Mouse (Mus musculus) Muller cell, postnatal 12 days (primary cell): ENCODE data around the gene Kdm4b.

Experiments
- DNase-seq: peaks from one replicate; pipeline ENCODE4 v3.0.0-alpha.2; 2015; ENCODE audit errors: inconsistent ontology term

The Kdm4b gene

GRCm38 (mm10) chr17:56384903-56385302 is 59.0 kb downstream of the Kdm4b start:
- DNase-seq = no peak

GRCm38 (mm10) chr17:56387612-56388011 is 61.8 kb downstream of the Kdm4b start:
- no peak for DNase-seq

DNA sequence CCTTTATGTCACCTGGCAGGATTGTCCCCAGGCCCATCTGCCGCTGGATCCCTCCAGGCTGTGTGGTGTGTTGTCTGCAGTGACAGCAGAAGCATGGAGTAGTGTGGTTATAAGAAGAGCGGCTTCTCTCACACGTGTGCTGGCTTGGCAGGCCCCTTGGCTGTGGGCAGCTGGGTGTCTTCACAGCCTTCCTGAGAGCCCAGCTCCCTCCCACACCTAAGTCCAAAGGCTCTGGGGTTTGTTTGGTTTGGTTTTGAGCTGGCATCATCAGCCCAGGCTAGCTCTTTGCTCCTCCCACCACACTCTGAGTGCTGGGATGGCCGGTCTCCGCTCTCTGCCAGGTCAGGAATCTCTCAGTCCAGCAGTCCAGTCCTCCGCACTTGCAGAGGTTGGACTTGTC is 67.4 kb downstream of the Kdm4b start:
- DNase-seq = no peak

DNA sequence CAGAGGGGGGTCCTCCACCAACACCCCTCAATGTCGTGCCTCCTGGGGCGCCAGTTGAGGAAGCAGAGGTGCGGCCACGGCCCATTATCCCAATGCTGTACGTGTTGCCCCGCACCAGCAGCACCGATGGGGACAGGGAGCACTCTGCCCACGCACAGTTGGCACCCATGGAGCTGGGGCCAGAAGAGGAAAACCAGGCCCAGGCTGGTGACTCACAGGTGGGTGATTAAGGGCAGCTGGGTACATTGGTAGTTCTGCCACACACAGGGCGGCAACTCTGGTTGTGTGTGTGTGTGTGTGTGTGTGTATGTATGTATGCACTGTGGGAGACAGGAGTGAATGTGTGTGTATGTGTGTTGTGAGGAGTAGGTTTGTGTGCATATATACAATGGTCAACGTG is 68.0 kb downstream of the Kdm4b start:
- no peak for DNase-seq

- no peak for DNase-seq
These were observed 70.2 kb downstream of the Kdm4b start for GRCm38 (mm10) chr17:56396051-56396450.

- no peak for DNase-seq
These were observed 74.4 kb downstream of the Kdm4b start for GRCm38 (mm10) chr17:56400221-56400620.

GRCm38 (mm10) chr17:56401051-56401521 is 75.2 kb downstream of the Kdm4b start:
- DNase-seq = no peak

DNA sequence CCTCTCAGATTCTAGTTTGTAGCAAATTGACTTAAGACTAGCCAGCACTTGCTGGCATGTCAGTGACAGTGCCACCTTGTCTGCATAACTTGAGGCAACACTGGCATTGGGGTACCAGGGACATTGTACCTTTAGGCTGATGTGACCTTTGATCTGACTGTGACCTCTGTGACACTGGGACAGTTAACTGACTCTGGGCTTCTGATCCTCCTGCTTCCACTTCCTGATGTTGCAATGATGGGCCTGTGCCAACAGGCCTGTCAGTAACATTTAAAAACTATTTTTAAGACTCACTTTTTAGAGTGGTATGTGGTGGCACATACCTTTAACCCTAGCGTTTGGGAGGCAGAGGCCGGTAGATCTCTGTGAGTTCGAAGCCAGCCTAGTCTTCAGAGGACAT is 79.5 kb downstream of the Kdm4b start:
- no peak for DNase-seq

GRCm38 (mm10) chr17:56405856-56406840 is 80.3 kb downstream of the Kdm4b start:
- no peak for DNase-seq

DNA sequence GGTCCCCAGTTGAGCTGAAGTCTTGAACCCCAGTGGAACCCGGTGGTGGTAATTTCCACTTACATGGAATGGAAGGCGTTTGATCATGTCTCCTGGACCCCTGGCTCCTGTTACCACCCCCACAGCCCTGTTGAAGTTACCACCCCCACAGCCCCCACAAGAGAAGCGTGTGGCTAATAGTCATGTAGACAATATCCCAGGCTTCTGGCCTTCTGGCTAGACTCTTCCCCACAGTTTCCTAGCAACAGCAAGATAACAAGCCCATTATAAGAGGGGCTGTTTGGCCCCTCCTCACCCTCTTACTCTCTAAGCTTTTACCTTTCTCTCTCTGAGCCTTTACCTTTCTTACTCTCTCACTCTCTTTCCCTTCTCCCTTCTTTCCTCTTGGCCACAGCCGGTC is 81.0 kb downstream of the Kdm4b start:
- DNase-seq = no peak

DNA sequence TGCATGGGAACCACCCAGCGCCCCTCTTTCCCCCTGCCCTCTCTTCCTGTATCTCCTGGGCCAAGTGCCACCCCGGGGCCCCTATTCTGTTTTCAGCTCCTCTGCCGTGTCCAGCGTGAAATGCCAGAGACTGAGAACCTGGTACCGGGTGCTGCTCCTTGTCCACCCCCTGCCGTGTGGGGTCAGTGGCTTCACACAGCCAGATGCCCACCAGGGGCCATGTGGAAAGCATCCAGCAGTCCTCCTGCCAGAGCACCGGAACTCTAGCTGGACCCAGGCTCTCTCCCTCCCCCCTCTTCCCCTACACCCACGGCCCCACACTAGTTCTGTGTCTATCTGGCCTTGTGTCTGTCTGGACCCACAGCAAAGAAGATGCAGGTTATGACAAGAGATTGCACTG is 81.5 kb downstream of the Kdm4b start:
- no peak for DNase-seq

GRCm38 (mm10) chr17:56408965-56409625 is 83.2 kb downstream of the Kdm4b start:
- no peak for DNase-seq

DNA sequence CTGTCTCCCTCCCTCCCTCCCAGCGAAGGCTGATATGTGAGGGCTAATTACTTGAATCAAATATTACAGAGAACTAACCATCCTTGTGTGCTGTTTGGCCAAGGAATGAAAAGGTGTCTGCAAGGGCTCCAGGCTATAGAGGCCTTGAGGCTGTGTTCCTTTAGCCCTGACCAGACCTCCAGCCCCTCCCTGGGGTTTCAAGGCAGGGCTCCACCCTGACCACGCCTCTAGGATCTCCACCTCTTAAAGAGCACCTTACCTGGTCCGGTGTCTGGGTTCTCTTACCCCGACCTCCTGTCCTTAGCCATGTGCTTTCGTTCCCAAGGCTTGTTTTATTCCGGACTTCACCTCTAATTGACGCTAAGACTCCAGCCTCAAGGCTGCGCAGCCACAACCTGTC is 83.9 kb downstream of the Kdm4b start:
- DNase-seq = no peak

DNA sequence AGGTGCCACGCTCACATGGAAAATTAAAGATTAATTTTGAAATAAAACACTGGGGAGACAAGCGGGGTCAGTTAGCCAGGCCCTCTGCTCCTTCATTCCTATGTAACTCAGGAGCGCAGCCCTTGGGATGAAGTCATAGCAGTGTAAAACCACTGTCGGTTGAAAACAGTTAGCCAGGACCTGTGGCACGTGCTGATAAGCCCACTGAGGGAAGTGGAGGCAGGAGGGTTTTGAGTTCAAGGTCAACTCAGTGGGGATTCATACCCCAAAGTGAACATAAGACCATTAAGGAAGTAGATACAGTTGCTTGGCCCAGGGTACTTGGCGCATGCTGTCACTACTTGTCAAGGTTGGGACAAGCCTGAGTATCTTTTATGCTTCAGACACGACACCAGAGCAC is 85.6 kb downstream of the Kdm4b start:
- DNase-seq = no peak

- DNase-seq = no peak
These were observed 87.3 kb downstream of the Kdm4b start for GRCm38 (mm10) chr17:56413113-56413512.

DNA sequence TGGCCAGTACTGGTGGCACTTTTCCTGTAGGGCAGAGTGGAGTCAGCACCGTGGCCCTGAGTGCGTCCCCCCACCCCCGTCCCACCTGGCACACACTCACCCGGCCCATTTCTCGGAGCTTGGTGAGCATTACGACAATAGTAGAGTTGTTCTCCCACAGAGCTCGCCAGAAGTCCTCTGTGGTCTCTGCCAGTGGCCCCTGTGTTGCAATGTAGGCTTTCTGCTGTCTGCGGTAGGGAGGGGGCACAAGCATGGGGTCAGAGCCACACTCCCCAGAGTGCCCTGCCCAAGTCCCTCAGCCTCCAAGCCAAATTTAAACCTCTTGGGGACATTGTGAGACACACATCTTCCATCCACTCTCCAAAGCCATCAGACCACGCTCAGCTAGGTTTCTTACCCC is 88.9 kb downstream of the Kdm4b start:
- DNase-seq = no peak

DNA sequence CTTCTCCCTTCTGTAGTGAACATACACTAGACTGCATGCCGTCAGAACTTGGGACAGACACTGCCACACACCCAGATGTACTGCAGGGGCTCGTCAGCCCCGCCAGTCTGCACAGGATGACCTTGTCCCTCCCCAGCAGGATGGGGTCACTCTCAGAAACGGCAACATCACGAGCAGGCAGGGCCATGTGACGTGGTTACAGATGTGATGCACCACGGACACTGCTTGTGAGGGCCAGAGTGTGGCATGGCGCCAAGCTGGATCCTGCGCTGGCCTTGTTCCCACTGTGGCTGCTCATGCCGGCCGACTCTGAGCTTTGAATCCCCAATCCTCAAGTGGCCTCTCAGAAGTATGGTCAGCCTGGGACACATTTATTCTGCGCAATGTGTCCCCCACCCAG is 92.4 kb downstream of the Kdm4b start:
- DNase-seq = no peak

DNA sequence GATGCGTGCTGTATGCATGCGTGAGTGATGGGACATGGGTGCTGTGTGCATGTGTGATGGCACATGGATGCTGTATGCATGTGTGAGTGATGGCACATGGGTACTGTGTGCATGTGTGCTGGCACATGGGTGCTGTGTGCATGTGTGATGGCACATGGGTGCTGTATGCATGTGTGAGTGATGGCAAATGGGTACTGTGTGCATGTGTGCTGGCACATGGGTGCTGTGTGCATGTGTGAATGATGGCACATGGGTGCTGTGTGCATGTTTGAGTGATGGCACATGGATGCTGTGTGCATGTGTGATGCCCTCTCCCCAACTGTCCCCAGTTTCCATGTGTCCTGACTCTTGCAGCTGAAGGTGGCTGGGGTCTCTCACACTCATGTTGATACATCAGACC is 94.2 kb downstream of the Kdm4b start:
- DNase-seq = no peak

DNA sequence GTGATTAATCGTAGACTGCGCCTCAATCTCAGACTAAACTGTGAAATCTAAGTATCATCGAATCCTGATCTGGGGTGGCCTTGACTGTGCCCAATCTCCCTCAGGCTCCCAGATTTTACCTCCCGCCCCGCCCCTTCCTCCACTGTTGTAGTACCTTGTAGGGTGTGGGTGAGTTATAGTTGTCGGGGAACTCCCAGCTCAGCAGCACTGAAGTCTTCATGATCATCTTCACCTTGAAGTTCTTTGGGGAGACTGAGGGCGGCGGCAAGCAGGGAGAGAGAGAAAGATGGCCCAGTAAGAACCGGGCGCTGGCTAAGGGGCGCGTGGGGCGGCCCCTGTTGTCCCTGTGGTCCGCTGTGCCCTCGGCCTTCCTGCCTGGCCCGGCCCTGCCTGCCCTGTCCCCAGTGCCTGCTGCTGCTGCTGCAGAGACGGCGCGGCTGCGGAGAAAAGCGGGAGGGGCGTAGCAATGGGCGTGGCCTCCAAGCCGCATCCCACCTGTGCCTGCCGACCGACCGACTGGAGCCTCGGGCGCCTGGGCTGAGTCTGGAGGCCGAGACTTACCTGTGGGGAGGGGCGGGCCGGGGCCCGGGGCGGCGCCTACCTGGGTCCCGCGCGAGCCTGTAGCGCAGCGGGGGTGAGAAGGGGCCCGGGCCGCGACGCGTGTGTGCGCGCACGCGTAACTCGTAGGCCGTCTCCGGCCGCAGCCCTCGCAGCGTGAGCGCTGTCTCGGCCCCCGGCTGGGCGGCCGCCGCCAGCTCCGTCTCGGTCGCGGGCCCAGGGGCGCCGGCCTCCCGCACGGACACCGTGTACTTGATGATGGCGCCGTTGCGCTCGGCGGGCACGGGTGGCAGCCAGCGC is 99.1 kb downstream of the Kdm4b start:
- DNase-seq = no peak

GRCm38 (mm10) chr17:56425584-56425914 is 99.7 kb downstream of the Kdm4b start:
- DNase-seq = peak; percentile 77

DNA sequence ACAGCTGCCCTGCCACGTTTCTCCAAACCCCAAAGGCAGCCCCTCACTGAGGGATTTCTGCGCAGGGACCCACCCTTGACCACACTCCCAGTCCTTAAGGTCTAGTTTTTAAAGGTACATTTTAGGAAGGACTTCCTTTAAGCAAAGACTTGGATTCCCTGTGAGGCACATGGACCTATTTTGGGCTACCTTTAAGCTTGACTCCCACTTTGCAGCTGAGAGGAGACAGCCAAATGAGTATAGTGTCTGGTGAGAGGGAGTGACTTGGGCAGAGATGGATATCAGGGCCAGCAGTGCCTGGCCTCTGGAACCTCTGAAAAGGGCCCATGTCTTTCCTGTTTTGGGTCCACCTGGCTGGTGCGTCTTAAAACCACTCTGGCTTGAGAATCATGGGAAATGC is 100.1 kb downstream of the Kdm4b start:
- DNase-seq = no peak

DNA sequence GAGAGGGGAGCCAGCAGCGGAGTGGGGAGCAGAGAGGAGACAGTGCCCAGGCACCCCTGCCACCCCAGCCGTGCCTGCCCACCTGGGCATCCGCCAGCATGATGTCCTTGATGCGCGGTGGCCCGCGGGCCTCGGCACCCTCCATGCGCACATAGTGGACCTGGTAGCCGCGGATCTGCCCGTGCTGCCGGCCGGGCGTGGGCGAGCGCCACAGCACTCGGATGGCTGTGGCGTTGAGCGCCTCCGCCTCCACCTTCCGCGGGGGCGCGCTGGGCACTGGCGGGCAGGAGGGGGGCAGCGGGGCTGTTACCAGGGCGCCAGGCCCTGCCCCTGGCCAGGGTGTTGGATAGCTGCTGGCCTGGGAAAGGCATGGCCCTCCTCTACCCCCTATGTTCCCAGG is 102.0 kb downstream of the Kdm4b start:
- no peak for DNase-seq
